Mouse (Mus musculus) skeletal muscle tissue, postnatal 0 days (tissue): ENCODE measurements around the gene Stx18. TPM values are rescaled to one million over a fixed set of nuclear protein-coding genes. Genes with fewer than 3 reads are reported as not detected.

Source experiments
- polyA plus RNA-seq: library from polyadenylated mRNA; unstranded; fragments of >200 nt; fragmentation: Nextera tagmentation; extraction: Ambion mirVana; gene quantifications from 2 replicates; pipeline ENCODE4 v1.2.1, GENCODE M21; 2015

Gene Stx18
- 18.6 and 23.2 TPM in 2 replicates for polyA plus RNA-seq

GRCm38 (mm10) chr5:38038710-38039592, at the start of gene Stx18:
TSS of gene Stx18 (plus strand) at chr5:38038742.

GRCm38 (mm10) chr5:38159634-38160413, 121.3 kb downstream of the Stx18 start, which contains the start of gene Nsg1:
TSS of gene Nsg1 (minus strand) at chr5:38159907.

Other genes starting within 250 kb of the Stx18 start
- 2.8 and 2.9 TPM in 2 replicates for gene Msx1, start 214.2 kb upstream of the Stx18 start, polyA plus RNA-seq
- gene Nsg1, start 121.2 kb downstream of the Stx18 start, polyA plus RNA-seq, result 12.4 and 15.7 TPM in 2 replicates
- 3.4 and 4.7 TPM in 2 replicates for gene Zbtb49, start 181.7 kb downstream of the Stx18 start, polyA plus RNA-seq
- 35.1 and 42.6 TPM in 2 replicates for gene Lyar, start 181.7 kb downstream of the Stx18 start, polyA plus RNA-seq
- gene Tmem128, start 221.4 kb downstream of the Stx18 start, polyA plus RNA-seq, result 41.8 and 44.5 TPM in 2 replicates
- not detected in 2 replicates for gene Otop1, start 237.2 kb downstream of the Stx18 start, polyA plus RNA-seq